Comparison of ENCODE assay signal across 17 mouse cellular contexts in genomic region chr17:43994080-43994479, GRCm38 (mm10).
A peak's percentile ranks its signal among the peaks of the same experiment; 100 is the strongest.
DNase-seq lines count a peak whose midpoint lies in the region; ATAC-seq lines count a peak whose summit lies in the region.
"Had no signal": no experiment of that assay in that cellular context is flagged by ENCODE, and none has a peak within 500 bp of the region (broad histone marks: within the 10 kb centered on the region; RNA-seq: fewer than 3 reads in every experiment).

No protein-coding gene starts in this region.

- H3K4me2 ChIP-seq in midbrain, embryonic 12.5 days (replicated peaks): no peak overlapping the region
- no peak overlapping the region for H3K4me2 ChIP-seq in midbrain, embryonic 11.5 days
- no peak overlapping the region for H3K4me2 ChIP-seq in hindbrain, embryonic 16.5 days (ENCODE audit: low read length)
- H3K4me2 ChIP-seq: heart, embryonic 13.5 days had no signal

- 23% methylated on average over 4 of the region's 4 CpGs for WGBS in midbrain, embryonic 12.5 days
- WGBS in midbrain, embryonic 11.5 days: 48% methylated on average over 4 of the region's 4 CpGs
- 13% methylated on average over 4 of the region's 4 CpGs for WGBS in hindbrain, embryonic 16.5 days

- no peak overlapping the region for H3K9ac ChIP-seq in midbrain, embryonic 12.5 days (replicated peaks)
- H3K9ac ChIP-seq in midbrain, embryonic 11.5 days (ENCODE audit: low read length): no peak overlapping the region
- H3K9ac ChIP-seq in hindbrain, embryonic 16.5 days (ENCODE audit: low read depth, low read length): no peak overlapping the region
- H3K9ac ChIP-seq: forebrain, postnatal 0 days; heart, embryonic 13.5 days had no signal

- H3K4me3 ChIP-seq in midbrain, embryonic 12.5 days: no peak overlapping the region
- H3K4me3 ChIP-seq in midbrain, embryonic 11.5 days (ENCODE audit: low read depth, low read length): no peak overlapping the region
- no peak overlapping the region for H3K4me3 ChIP-seq in hindbrain, embryonic 16.5 days (ENCODE audit: low read length)
- H3K4me3 ChIP-seq: heart, embryonic 13.5 days had no signal

- H3K27me3 ChIP-seq in midbrain, embryonic 12.5 days: no peaks in the 10 kb centered on the region
- no peaks in the 10 kb centered on the region for H3K27me3 ChIP-seq in midbrain, embryonic 11.5 days (ENCODE audit: control insufficient read depth, insufficient read depth, low read length)
- no peaks in the 10 kb centered on the region for H3K27me3 ChIP-seq in hindbrain, embryonic 16.5 days (replicated peaks; ENCODE audit: control insufficient read depth, insufficient read depth, low read length)
- H3K27me3 ChIP-seq: heart, embryonic 13.5 days had no signal

- no peak overlapping the region for H3K27ac ChIP-seq in midbrain, embryonic 12.5 days (replicated peaks)
- H3K27ac ChIP-seq in midbrain, embryonic 11.5 days (ENCODE audit: low read depth, low read length): no peak overlapping the region
- no peak overlapping the region for H3K27ac ChIP-seq in hindbrain, embryonic 16.5 days (ENCODE audit: low read depth, low read length)

- peaks cover 3% of the 10 kb centered on the region; the same call in 1 of the 2 replicates for H3K4me1 ChIP-seq in midbrain, embryonic 12.5 days
- H3K4me1 ChIP-seq in midbrain, embryonic 11.5 days (ENCODE audit: control insufficient read depth, insufficient read depth, low read length): no peaks in the 10 kb centered on the region
- H3K4me1 ChIP-seq in hindbrain, embryonic 16.5 days (ENCODE audit: control insufficient read depth, insufficient read depth, low read depth, low read length): peaks cover 6% of the 10 kb centered on the region

- H3K36me3 ChIP-seq in midbrain, embryonic 12.5 days: no peaks in the 10 kb centered on the region
- no peaks in the 10 kb centered on the region for H3K36me3 ChIP-seq in midbrain, embryonic 11.5 days (ENCODE audit: control insufficient read depth, insufficient read depth, low read length)
- H3K36me3 ChIP-seq in hindbrain, embryonic 16.5 days (ENCODE audit: control insufficient read depth, insufficient read depth, low read length): no peaks in the 10 kb centered on the region
- H3K36me3 ChIP-seq: heart, embryonic 13.5 days had no signal

- peak; percentile 54; the same call in 1 of the 2 replicates for ATAC-seq in midbrain, embryonic 12.5 days (ENCODE audit: low FRiP score, low read depth)
- ATAC-seq in midbrain, embryonic 11.5 days (ENCODE audit: low FRiP score): no peak
- ATAC-seq in hindbrain, embryonic 16.5 days: 0 out of 2 replicates have a peak, but pooled peaks have one; percentile 27
- ATAC-seq in inflammation-experienced regulatory T-cells, adult 6 months: no peak
- ATAC-seq: forebrain, postnatal 0 days had no signal

- no peaks in the 10 kb centered on the region for H3K9me3 ChIP-seq in midbrain, embryonic 12.5 days
- H3K9me3 ChIP-seq in midbrain, embryonic 11.5 days (ENCODE audit: control insufficient read depth, low read length): no peaks in the 10 kb centered on the region
- no peaks in the 10 kb centered on the region for H3K9me3 ChIP-seq in hindbrain, embryonic 16.5 days (ENCODE audit: control insufficient read depth, low read length)

- peak; percentile 63 for DNase-seq in embryo, embryonic 10 days (ENCODE audit: low spot score)
- no peak for DNase-seq in embryo, embryonic 9.5 days (ENCODE audit: extremely low spot score)
- DNase-seq in midbrain, embryonic 11.5 days (ENCODE audit: low spot score, missing footprints): no peak
- DNase-seq in retina, embryonic 14.5 days (ENCODE audit: low spot score): peak; percentile 6
- no peak for DNase-seq in gastrocnemius, postnatal 25 days
- DNase-seq: adrenal gland, postnatal 36 days; cerebellum, postnatal 36 days; forebrain, postnatal 0 days; gastrocnemius, postnatal 10 days; kidney, adult 9 months; liver; lung, adult 2 months; thymus, postnatal 4 days had no signal

Comparison
In these comparisons a context has a peak if more than half of its experiments do, and no peak if none do; other contexts are left out.
1. DNase-seq: peak in embryo, embryonic 10 days (single experiment) and retina, embryonic 14.5 days (single experiment); none in embryo, embryonic 9.5 days (single experiment), midbrain, embryonic 11.5 days (single experiment) and gastrocnemius, postnatal 25 days (single experiment).
2. ATAC-seq: peak in midbrain, embryonic 12.5 days (single experiment) and hindbrain, embryonic 16.5 days (single experiment); none in midbrain, embryonic 11.5 days (single experiment) and inflammation-experienced regulatory T-cells, adult 6 months (single experiment).